Mouse (Mus musculus): ENCODE measurements around the gene Pgpep1l.

DNA sequence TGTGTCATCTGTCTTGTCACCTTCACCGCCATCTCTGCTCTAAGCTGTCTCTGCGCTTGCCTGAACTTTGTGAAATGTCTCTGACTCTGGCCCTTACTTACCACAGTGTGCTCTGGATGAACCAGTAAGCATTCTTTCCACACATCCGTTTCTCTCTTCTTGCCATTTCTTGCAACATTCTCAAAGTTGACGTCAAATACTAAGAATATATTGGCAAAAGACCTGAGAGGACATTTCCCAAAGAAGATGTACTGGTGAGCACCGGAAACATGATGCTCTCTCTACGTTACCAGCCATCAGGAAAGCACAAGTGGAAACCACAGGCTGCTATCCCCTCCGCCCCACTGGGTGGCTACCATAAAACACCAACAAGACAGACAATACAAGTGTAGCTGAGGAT is 19.7 kb upstream of the Pgpep1l start:
- TF ChIP-seq CTCF (IDR thresholded peaks at IDR 0.05; ENCODE audit: extremely low read depth, insufficient read depth, insufficient read length, insufficient replicate concordance) (no peak), POLR2A (IDR thresholded peaks at IDR 0.05; ENCODE audit: low read depth, low read length) (no peak)

Data from spleen, adult 2 months (tissue).